Mouse (Mus musculus) intestine, embryonic 14.5 days (tissue): ENCODE measurements at regions not wholly inside any gene's neighbourhood (a gene's known extent, or its start where the extent isn't known, plus 50 kb on each side); places are given as distances from the start of the nearest gene placed in this dataset.

Source experiments
- ATAC-seq: fragments of 200-750 bp; cut with Nextera tagmentation; replicated peaks from 2 replicates; pipeline ENCODE4 v1.8.0; 2017; ENCODE audit warnings: low read depth, moderate number of reproducible peaks, moderate TSS enrichment, moderate library complexity; ENCODE audit not compliant: low FRiP score, low TSS enrichment
- DNase-seq: peaks from one replicate; pipeline ENCODE4 v3.0.0-alpha.2; 2018; ENCODE audit warnings: low spot score
- H3K27ac ChIP-seq: fragments of 300-500 bp; sonication (generic); 2 replicates; pipeline ENCODE4 v1.5.1; 2014; ENCODE audit warnings: low read depth, mild to moderate bottlenecking, control low read depth
- H3K27me3 ChIP-seq: fragments of 300-500 bp; sonication (generic); replicated peaks from 2 replicates; pipeline ENCODE4 v1.6.1; 2014; ENCODE audit warnings: low read length, control low read depth; ENCODE audit not compliant: control insufficient read depth, insufficient read depth
- H3K36me3 ChIP-seq: fragments of 300-500 bp; sonication (generic); 2 replicates; pipeline ENCODE4 v1.6.1; 2014; ENCODE audit warnings: low read length, control low read depth; ENCODE audit not compliant: control insufficient read depth, insufficient read depth
- H3K4me1 ChIP-seq: fragments of 300-500 bp; sonication (generic); replicated peaks from 2 replicates; pipeline ENCODE4 v1.6.1; 2014; ENCODE audit warnings: low read length, control low read depth, mixed read lengths; ENCODE audit not compliant: control insufficient read depth, insufficient read depth
- H3K4me2 ChIP-seq: fragments of 300-500 bp; sonication (generic); 2 replicates; pipeline ENCODE4 v1.6.1; 2014; ENCODE audit warnings: low read length
- H3K4me3 ChIP-seq: fragments of 300-500 bp; sonication (generic); 2 replicates; pipeline ENCODE4 v1.5.1; 2014; ENCODE audit warnings: low read depth, low read length, control low read depth, mixed read lengths
- H3K9ac ChIP-seq: fragments of 300-500 bp; sonication (generic); 2 replicates; pipeline ENCODE4 v1.6.1; 2014; ENCODE audit warnings: mild to moderate bottlenecking, low read length
- H3K9me3 ChIP-seq: fragments of 300-500 bp; sonication (generic); 2 replicates; pipeline ENCODE4 v1.6.1; 2016; ENCODE audit warnings: low read length, control low read depth; ENCODE audit not compliant: control insufficient read depth
- WGBS: fragments of 180-500 bp; shearing (Covaris S2); extraction: QIAGEN DNeasy Blood & Tissue Kit; methylation state at CpG from one replicate; pipeline ENCODE4 v1.1.7; 2014; 5-methylcytosine and 5-hydroxymethylcytosine counted together

- no peak for DNase-seq
- Histone ChIP-seq H3K9me3 (no peaks in the 10 kb centered on the region), H3K4me1 (no peaks in the 10 kb centered on the region), H3K27ac (no peak overlapping the region), H3K4me3 (no peak overlapping the region), H3K27me3 (no peaks in the 10 kb centered on the region), H3K4me2 (no peak overlapping the region), H3K9ac (no peak overlapping the region), H3K36me3 (no peaks in the 10 kb centered on the region)
- 86% methylated on average over 3 of the region's 3 CpGs for WGBS
- ATAC-seq: no peak
Measured at GRCm38 (mm10) chr13:90259071-90259742, 169.8 kb upstream of the Xrcc4 start.

GRCm38 (mm10) chr13:90252981-90253380 is 163.6 kb upstream of the Xrcc4 start:
- H3K9me3 ChIP-seq: no peaks in the 10 kb centered on the region
- DNase-seq (no peak), ATAC-seq (no peak)
- H3K27ac ChIP-seq: no peak overlapping the region
- no peaks in the 10 kb centered on the region for H3K27me3 ChIP-seq
- no peak overlapping the region for H3K9ac ChIP-seq
- no peak overlapping the region for H3K4me2 ChIP-seq
- H3K4me1 ChIP-seq: no peaks in the 10 kb centered on the region
- no peaks in the 10 kb centered on the region for H3K36me3 ChIP-seq
- no peak overlapping the region for H3K4me3 ChIP-seq
- 22% methylated on average over 1 of the region's 1 CpGs for WGBS

GRCm38 (mm10) chr13:90245997-90246765 is 156.8 kb upstream of the Xrcc4 start:
- WGBS: 89% methylated on average over 6 of the region's 6 CpGs
- H3K36me3 ChIP-seq: no peaks in the 10 kb centered on the region
- H3K9me3 ChIP-seq: no peaks in the 10 kb centered on the region

GRCm38 (mm10) chr13:90238331-90238730 is 148.9 kb upstream of the Xrcc4 start:
- Histone ChIP-seq H3K4me2 (no peak overlapping the region), H3K4me1 (no peaks in the 10 kb centered on the region), H3K36me3 (no peaks in the 10 kb centered on the region), H3K4me3 (no peak overlapping the region), H3K27me3 (no peaks in the 10 kb centered on the region), H3K9me3 (no peaks in the 10 kb centered on the region), H3K9ac (no peak overlapping the region), H3K27ac (no peak overlapping the region)
- DNase-seq (no peak), ATAC-seq (no peak)
- WGBS: 17% methylated on average over 4 of the region's 4 CpGs

More at GRCm38 (mm10) chr13:90245997-90246765, 156.8 kb upstream of the Xrcc4 start:
- Histone ChIP-seq H3K9ac (no peak overlapping the region), H3K4me1 (no peaks in the 10 kb centered on the region), H3K4me2 (no peak overlapping the region), H3K27ac (no peak overlapping the region), H3K27me3 (no peaks in the 10 kb centered on the region), H3K4me3 (no peak overlapping the region)
- DNase-seq (no peak), ATAC-seq (no peak)

- Histone ChIP-seq H3K9ac (no peak overlapping the region), H3K27me3 (no peaks in the 10 kb centered on the region), H3K4me3 (no peak overlapping the region), H3K36me3 (no peaks in the 10 kb centered on the region), H3K27ac (no peak overlapping the region), H3K9me3 (no peaks in the 10 kb centered on the region), H3K4me2 (no peak overlapping the region), H3K4me1 (no peaks in the 10 kb centered on the region)
- ATAC-seq (no peak), DNase-seq (no peak)
- WGBS: 82% methylated on average over 1 of the region's 1 CpGs
Measured at GRCm38 (mm10) chr13:90233986-90234385, 144.6 kb upstream of the Xrcc4 start.

- no peak overlapping the region for H3K4me2 ChIP-seq
- H3K27ac ChIP-seq: no peak overlapping the region
- ATAC-seq (no peak), DNase-seq (no peak)
- no peaks in the 10 kb centered on the region for H3K27me3 ChIP-seq
- no peaks in the 10 kb centered on the region for H3K36me3 ChIP-seq
- H3K4me3 ChIP-seq: no peak overlapping the region
- WGBS: 89% methylated on average over 3 of the region's 3 CpGs
- no peaks in the 10 kb centered on the region for H3K9me3 ChIP-seq
- no peak overlapping the region for H3K9ac ChIP-seq
- H3K4me1 ChIP-seq: no peaks in the 10 kb centered on the region
Measured at GRCm38 (mm10) chr13:90233561-90233960, 144.2 kb upstream of the Xrcc4 start.

- H3K4me2 ChIP-seq: no peak overlapping the region
- ATAC-seq: no peak
- no peaks in the 10 kb centered on the region for H3K27me3 ChIP-seq
- H3K4me3 ChIP-seq: no peak overlapping the region
- H3K4me1 ChIP-seq: no peaks in the 10 kb centered on the region
- H3K36me3 ChIP-seq: no peaks in the 10 kb centered on the region
- 86% methylated on average over 2 of the region's 2 CpGs for WGBS
- no peak overlapping the region for H3K27ac ChIP-seq
- no peaks in the 10 kb centered on the region for H3K9me3 ChIP-seq
- no peak for DNase-seq
- no peak overlapping the region for H3K9ac ChIP-seq
Measured at GRCm38 (mm10) chr13:90229106-90229505, 139.7 kb upstream of the Xrcc4 start.

GRCm38 (mm10) chr13:90226212-90226611 is 136.8 kb upstream of the Xrcc4 start:
- H3K4me2 ChIP-seq: no peak overlapping the region
- H3K4me3 ChIP-seq: no peak overlapping the region
- no peak overlapping the region for H3K27ac ChIP-seq
- DNase-seq: no peak
- no peaks in the 10 kb centered on the region for H3K4me1 ChIP-seq
- 90% methylated on average over 2 of the region's 2 CpGs for WGBS
- no peak overlapping the region for H3K9ac ChIP-seq
- ATAC-seq: no peak
- H3K36me3 ChIP-seq: no peaks in the 10 kb centered on the region
- no peaks in the 10 kb centered on the region for H3K27me3 ChIP-seq
- H3K9me3 ChIP-seq: no peaks in the 10 kb centered on the region

GRCm38 (mm10) chr13:90212390-90212789 is 123.0 kb upstream of the Xrcc4 start:
- H3K4me2 ChIP-seq: no peak overlapping the region
- H3K36me3 ChIP-seq: no peaks in the 10 kb centered on the region
- no peaks in the 10 kb centered on the region for H3K4me1 ChIP-seq
- DNase-seq (no peak), ATAC-seq (no peak)
- H3K27me3 ChIP-seq: no peaks in the 10 kb centered on the region
- no peak overlapping the region for H3K9ac ChIP-seq
- H3K9me3 ChIP-seq: no peaks in the 10 kb centered on the region
- H3K4me3 ChIP-seq: no peak overlapping the region
- no peak overlapping the region for H3K27ac ChIP-seq
